Mouse (Mus musculus) CD4-positive helper T cell, adult 2 months (primary cell): ENCODE measurements at regions not wholly inside any gene's neighbourhood (a gene's known extent, or its start where the extent isn't known, plus 50 kb on each side); places are given as distances from the start of the nearest gene placed in this dataset.
A peak's percentile ranks its signal among the peaks of the same experiment; 100 is the strongest.

Experiments
- DNase-seq: peaks from one replicate; pipeline ENCODE4 v3.0.0-alpha.2; 2012; ENCODE audit warnings: low read depth, missing footprints, low spot score

- DNase-seq = no peak
These were observed 87.7 kb upstream of the 4933412E24Rik start for GRCm38 (mm10) chr15:60104126-60104525.

GRCm38 (mm10) chr15:60101485-60102280 lies 85.3 kb upstream of the 4933412E24Rik start:
- peak; percentile 46 for DNase-seq

GRCm38 (mm10) chr15:60097141-60097540 lies 80.7 kb upstream of the 4933412E24Rik start:
- DNase-seq = peak; percentile 83

GRCm38 (mm10) chr15:60096131-60096530 lies 79.7 kb upstream of the 4933412E24Rik start:
- DNase-seq = no peak

GRCm38 (mm10) chr15:60089921-60090320 lies 73.5 kb upstream of the 4933412E24Rik start:
- no peak for DNase-seq

GRCm38 (mm10) chr15:60088964-60089899 lies 72.8 kb upstream of the 4933412E24Rik start:
- no peak for DNase-seq
